Mouse (Mus musculus) cortical plate, adult 2 months (tissue): Measurements from ENCODE around the gene Wnt8b.

ENCODE experiments used
- CTCF ChIP-seq: fragments of 200-500 bp; IDR thresholded peaks from 2 replicates; pipeline ENCODE4 v1.5.1; 2011; ENCODE audit warnings: mild to moderate bottlenecking, control low read depth, low read length; ENCODE audit not compliant: insufficient read depth; ENCODE audit errors: extremely low read depth
- POLR2A ChIP-seq: fragments of 200-500 bp; IDR thresholded peaks from 2 replicates; pipeline ENCODE4 v1.6.1; 2011; ENCODE audit warnings: mild to moderate bottlenecking, low read length, control low read depth; ENCODE audit not compliant: insufficient read depth; ENCODE audit errors: extremely low read depth

- no peak for TF ChIP-seq CTCF
- no peak for TF ChIP-seq POLR2A
Observed at GRCm38 (mm10) chr19:44513921-44514482, 20.7 kb downstream of the Wnt8b start.
